Comparison of ENCODE assay signal across 8 mouse cellular contexts in genomic region chr10:43372315-43372714, GRCm38 (mm10).
DNase-seq lines count a peak whose midpoint lies in the region; ATAC-seq lines count a peak whose summit lies in the region.

No protein-coding gene starts in this region.

- H3K4me3 ChIP-seq in midbrain, embryonic 16.5 days (ENCODE audit: low read depth, low read length), result no peak overlapping the region
- H3K4me3 ChIP-seq in midbrain, embryonic 10.5 days, result no peak overlapping the region

- no peaks in the 10 kb centered on the region for H3K27me3 ChIP-seq in midbrain, embryonic 16.5 days (ENCODE audit: control insufficient read depth, insufficient read depth, low read depth, low read length)
- H3K27me3 ChIP-seq in midbrain, embryonic 10.5 days (ENCODE audit: low read depth, poor library complexity, severe bottlenecking), result no peaks in the 10 kb centered on the region

- H3K9me3 ChIP-seq in midbrain, embryonic 16.5 days (replicated peaks; ENCODE audit: control insufficient read depth, low read length, poor library complexity, severe bottlenecking), result no peaks in the 10 kb centered on the region
- H3K9me3 ChIP-seq in midbrain, embryonic 10.5 days (replicated peaks), result no peaks in the 10 kb centered on the region

- no peak for DNase-seq in midbrain, embryonic 10.5 days (ENCODE audit: low spot score)
- peak; percentile 76 to 83 for DNase-seq in cerebellum, postnatal 25 days
- peak; percentile 6 for DNase-seq in induced T-regulatory cell, adult 2 months (ENCODE audit: low read depth)
- DNase-seq in naive thymus-derived CD4-positive, alpha-beta T cell, adult 2 months (ENCODE audit: low read depth), result peak; percentile 29
- DNase-seq in layer of hippocampus, postnatal 25 days (ENCODE audit: extremely low spot score in 1 of 2, low spot score in 1 of 2), result no peak
- DNase-seq in embryo, embryonic 11 days, result no peak

- WGBS in midbrain, embryonic 16.5 days, result 56% methylated on average over 7 of the region's 7 CpGs
- 91% methylated on average over 7 of the region's 7 CpGs for WGBS in midbrain, embryonic 10.5 days

- 0 out of 2 replicates have a peak, but pooled peaks cover 2% of the 10 kb centered on the region for H3K4me1 ChIP-seq in midbrain, embryonic 16.5 days (ENCODE audit: control insufficient read depth, insufficient read depth, low read length)
- H3K4me1 ChIP-seq in midbrain, embryonic 10.5 days, result no peaks in the 10 kb centered on the region

- no peak overlapping the region for H3K4me2 ChIP-seq in midbrain, embryonic 16.5 days (ENCODE audit: low read length)

- no peak overlapping the region for H3K27ac ChIP-seq in midbrain, embryonic 16.5 days (ENCODE audit: low read length)
- no peak overlapping the region for H3K27ac ChIP-seq in midbrain, embryonic 10.5 days (replicated peaks)

- ATAC-seq in midbrain, embryonic 16.5 days, result no peak
- no peak for ATAC-seq in erythroblast, adult 5-6 weeks (replicated peaks; ENCODE audit: low FRiP score, poor library complexity, severe bottlenecking)

- H3K9ac ChIP-seq in midbrain, embryonic 16.5 days (ENCODE audit: low read depth, low read length), result 0 out of 2 replicates have a peak overlapping the region, but pooled peaks have one; percentile 30

- no peaks in the 10 kb centered on the region for H3K36me3 ChIP-seq in midbrain, embryonic 16.5 days (ENCODE audit: control insufficient read depth, insufficient read depth, low read length)
- H3K36me3 ChIP-seq in midbrain, embryonic 10.5 days, result no peaks in the 10 kb centered on the region

Comparison
In these comparisons a context has a peak if more than half of its experiments do, and no peak if none do; other contexts are left out.
1. DNase-seq: peak in cerebellum, postnatal 25 days (2 of 2), induced T-regulatory cell, adult 2 months (single experiment) and naive thymus-derived CD4-positive, alpha-beta T cell, adult 2 months (single experiment); none in midbrain, embryonic 10.5 days (single experiment), layer of hippocampus, postnatal 25 days (0 of 2) and embryo, embryonic 11 days (single experiment).